Mouse (Mus musculus): ENCODE results near the gene Mrpl23.
A peak's percentile ranks its signal among the peaks of the same experiment; 100 is the strongest.

The Mrpl23 gene

DNA sequence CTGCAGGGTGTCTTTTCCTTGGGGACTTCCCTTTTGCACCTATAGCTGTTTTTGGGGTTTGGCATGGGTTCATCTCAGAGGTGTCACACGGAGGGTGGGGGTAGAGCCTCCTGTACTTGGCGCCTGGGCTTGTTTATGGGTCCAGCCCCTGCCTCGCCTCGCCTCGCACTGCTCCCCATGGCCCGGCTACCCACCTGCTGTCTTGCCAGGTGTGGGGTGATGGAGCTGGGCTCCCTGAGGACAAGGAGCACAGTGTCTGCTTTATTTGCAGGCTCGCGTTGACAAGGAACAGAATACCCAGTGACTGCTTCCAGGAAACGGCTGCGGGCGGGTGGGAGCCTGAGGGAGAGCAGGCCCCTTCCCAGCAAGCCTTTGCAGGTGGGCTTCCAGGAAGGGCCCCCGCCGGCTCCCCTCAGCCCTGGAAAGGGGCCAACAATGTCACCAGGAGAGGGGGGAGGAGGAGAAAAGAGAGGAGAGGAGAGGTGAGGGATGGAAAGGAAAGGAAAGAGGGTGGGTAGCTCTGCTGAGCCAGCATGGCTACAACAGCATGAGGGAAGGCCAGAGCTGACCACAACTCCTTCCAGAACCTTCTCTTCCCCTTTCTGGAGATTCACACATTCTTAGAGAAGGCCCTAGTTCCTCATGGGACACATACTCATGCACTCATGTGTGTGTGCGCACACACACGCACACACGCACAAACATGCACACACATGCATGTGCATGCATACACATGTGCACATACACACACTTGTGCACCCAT, 39.2 kb downstream of the Mrpl23 start:
- no peak for ATAC-seq (ENCODE audit: insufficient number of reproducible peaks, low FRiP score, low TSS enrichment)

DNA sequence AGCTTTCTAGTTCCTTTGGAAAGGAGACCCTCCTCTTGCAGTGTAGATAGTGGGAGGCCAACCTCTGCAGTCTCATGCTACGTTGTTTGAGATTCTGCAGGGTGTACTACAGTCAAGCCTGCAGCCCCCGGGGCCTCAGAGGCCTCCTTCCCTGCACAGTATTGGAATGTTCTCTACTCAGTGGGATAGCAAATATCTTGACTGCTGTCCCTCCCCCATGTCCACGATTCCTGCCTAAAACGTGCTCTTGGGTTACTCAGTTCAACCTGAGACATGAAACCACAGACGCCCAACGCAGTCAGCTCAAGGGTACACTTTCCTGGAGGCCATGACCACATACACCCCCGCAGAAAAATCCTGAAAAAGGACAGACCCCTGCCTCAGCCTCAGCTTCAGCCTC, 39.9 kb downstream of the Mrpl23 start:
- no peak for ATAC-seq (ENCODE audit: insufficient number of reproducible peaks, low FRiP score, low TSS enrichment)

DNA sequence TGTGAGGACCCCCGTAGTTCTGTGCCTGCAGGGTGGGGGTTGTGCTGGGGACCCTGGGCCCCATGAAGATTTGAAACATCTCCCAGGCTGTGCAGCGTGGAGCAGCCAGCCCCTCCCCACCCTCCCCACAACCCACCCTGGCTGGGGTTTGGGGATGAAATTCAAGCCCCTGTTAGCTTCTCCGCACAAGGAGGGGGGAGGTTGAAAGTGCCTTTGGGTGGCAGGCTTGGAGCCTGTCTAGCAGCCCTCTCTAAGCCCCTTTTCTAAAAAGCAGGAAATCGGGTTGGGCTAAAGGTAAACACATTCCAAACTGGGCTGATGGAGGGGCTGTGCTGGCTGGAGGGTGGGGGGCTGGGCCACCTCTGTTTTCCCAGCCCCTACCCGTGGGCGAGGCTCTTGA, 40.5 kb downstream of the Mrpl23 start:
- ATAC-seq (ENCODE audit: insufficient number of reproducible peaks, low FRiP score, low TSS enrichment), result no peak

DNA sequence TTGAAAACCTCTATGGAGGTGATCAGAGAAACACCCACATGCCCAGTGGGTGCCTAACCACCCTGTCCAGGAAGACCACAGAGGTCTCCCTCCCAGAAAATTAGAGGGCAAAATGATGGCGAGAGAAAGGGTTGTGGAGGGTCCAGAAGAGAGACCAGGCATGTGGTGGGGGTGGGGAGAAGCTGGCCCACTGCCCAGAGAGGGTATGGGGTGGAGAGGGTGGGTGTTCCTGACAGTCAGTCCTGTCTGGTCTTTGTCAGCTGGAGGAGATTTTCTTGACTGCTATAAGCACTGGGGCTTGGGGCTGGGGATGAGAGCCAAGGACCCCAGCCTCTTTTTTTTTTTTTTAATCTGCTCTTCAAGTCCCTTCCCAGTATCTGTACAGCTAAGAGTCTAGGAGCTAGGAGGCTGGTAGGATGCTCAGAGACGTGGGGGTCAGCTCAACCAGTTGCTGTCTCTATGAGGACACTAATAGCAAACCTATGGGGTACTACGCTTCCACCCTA, 41.7 kb downstream of the Mrpl23 start:
- no peak for ATAC-seq (ENCODE audit: insufficient number of reproducible peaks, low FRiP score, low TSS enrichment)

DNA sequence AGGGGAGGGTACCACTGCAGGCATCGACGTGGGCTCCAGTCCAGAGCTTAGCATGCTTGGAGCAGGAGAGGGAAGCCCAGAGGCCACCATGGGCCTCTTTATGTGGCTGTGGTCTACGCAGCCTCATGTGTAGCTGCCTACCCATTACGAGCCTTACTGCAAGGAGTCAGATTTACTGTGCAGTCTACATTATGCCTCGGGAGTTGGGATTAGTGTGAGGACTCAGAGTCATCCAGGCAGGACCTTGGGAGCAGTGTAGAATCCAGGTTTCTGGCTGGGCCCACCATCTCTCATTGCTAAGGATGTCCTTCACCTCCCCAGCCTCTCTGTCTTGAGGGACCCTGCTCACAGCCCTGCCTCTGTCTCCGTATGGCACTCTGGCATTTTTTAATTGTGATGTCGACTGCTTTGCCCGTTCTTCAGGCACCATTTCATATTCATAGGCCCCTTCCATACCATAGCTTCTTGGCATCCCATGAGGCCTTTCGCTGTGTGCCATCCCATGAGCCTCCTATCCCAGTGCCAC, 42.4 kb downstream of the Mrpl23 start:
- no peak for ATAC-seq (ENCODE audit: insufficient number of reproducible peaks, low FRiP score, low TSS enrichment)

DNA sequence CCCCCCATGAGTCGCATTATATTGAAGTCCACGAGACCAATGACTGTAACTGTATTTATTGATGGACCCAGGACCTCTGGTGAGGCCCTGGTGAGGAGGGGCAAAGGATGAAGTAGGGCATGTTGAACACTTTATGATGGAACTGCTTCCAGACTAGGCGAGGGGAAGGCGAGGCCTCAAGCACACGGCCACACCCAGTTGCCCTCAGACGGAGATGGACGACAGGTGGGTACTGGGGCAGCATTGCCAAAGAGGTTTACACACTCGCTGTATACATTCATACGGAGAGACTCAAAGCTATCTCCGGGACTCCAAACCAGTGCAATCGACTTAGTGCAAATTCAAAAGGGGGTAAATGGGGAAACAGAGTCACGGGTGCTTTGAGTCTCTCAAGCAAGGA, 43.0 kb downstream of the Mrpl23 start:
- ATAC-seq (ENCODE audit: insufficient number of reproducible peaks, low FRiP score, low TSS enrichment), result no peak

DNA sequence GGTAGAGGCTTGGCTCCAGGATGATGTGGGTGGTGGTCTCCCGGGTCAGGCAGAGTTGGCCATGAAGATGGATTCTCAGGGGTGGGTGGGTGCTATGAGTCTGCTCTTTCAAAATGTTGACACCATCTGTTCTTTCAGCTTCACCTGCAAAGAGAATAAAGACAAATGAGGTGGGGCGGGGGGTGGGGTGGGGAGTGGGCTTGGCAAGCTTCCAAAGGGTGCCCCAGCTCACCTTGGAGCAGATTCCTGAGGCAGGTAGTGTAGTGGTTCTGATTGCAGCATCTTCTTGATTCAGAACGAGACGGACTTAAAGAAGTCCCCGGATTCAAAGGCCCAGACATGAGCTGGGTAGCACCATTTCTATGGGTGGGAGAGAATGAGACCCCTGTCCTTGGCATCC, 43.5 kb downstream of the Mrpl23 start:
- ATAC-seq (ENCODE audit: insufficient number of reproducible peaks, low FRiP score, low TSS enrichment), result no peak

DNA sequence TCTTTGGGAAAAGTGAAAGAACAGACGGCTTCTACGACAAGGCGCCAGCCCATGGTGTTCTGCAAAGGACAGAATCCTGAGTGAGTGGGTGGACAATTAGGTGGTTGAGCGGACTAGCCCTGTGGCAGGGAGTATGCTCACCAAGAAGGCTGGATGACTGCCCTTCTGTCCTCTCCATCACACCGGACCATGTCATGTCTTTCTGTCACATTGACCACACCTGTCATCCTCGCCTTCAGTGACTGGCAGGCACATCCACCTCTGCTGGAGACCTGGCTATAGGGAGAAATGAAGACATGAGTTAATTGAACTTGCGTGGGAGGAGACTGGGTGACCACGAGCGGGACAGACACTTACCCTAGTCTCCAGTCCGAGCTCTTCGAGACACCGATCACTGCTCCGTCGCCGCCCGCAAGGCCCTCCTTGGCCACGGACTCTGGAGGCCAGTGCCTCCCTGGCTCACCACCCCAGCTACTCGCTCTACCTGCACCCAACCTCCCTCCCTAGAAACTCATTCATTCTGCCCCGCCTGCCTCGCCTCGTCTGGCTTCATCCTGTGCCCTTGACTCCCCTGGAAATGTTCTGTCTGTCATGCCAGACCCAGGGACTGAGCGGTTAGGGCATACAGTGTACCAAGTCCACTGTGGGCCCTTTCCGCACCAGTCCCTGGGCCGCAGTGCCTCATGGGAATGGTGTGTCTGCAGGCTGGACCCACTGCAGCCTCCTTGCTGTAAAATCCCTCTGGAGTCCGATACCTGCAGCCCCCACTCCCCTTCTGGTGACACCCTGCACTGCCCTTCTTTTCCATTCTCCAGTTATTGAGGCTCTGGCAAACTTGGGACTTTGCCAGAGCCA, 44.2 kb downstream of the Mrpl23 start:
- no peak for ATAC-seq (ENCODE audit: insufficient number of reproducible peaks, low FRiP score, low TSS enrichment)

DNA sequence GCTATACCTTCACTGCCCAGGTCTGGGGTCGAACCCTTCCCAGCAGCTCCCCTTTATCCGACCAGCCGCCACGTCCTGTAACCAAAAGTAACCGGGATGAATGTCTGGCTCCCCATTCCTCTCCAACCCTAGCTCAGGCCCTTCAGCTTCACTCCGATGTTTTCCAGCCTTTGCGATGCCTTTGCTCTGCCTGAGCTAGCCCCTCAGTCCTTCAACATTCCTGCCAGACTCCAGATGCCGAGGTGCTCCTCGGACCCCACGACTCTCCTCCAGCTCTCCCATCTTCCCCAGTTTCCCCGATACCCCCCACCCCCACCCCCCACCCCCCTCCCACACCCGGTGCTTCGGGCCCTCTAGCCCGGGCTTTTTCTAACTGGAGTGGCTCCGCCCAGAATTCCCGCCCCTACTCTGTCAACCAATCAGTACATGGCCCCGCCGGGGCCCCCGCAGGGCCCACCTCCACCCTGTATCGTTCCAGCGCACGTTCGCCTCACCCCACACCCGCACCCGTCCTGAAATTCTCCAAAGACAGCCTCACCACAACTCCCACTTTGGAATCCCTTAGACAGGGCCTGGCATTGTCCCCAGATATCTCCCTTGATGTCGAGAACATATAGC, 45.4 kb downstream of the Mrpl23 start:
- ATAC-seq (ENCODE audit: insufficient number of reproducible peaks, low FRiP score, low TSS enrichment), result no peak

DNA sequence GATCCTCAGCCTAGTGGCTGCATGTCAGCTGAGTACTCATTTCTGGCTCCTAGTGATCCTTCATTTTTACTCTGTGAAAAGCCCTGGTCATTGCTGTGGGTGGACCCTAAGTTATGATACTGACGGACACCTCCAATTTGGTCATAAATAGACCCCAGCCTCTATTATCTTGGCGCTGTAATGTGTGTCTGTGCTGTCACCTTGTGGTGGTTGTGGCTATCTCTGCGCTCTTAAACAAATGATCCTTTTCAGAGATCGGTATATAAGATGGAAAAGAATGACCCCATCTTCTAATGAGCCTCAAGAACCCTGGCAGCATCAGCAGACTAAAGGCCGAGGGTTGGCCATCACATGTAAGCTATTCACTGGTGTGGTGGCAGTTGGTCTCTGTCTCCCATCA, 46.6 kb downstream of the Mrpl23 start:
- ATAC-seq (ENCODE audit: insufficient number of reproducible peaks, low FRiP score, low TSS enrichment), result no peak

DNA sequence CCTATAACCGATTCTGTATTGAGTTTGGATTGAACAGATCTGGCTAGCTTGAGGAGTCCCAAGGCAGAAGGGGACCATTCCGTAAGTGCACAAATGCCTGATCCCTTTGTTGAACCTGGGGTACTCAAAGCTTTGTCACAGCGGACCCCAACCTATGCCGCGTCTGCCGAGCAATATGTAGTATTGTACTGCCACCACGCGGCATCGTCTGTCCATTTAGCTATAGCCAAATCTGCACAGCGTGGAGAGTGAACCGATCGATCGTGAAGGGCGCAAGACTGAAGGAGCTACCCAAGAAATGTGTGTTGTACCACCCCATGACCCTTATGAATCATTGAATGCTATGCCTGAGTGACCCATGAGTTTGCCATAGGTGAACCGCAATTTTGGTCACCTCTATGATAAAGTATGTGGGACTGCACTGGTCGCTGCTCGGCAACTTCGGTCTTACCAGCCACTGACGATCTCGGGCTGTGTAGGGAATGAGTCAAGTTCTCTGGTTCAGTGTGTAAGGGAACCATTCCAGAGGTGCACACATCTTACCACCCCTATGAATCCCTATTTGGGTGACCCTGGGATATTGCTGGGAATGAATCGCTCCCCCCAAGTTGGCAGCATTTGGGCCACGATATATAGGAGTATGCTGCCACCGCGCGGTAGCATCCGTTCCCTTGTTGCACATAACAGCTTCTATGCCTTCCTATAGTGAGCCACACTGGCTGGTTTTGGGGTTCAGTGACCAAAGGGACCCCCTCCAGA, 47.8 kb downstream of the Mrpl23 start:
- ATAC-seq (ENCODE audit: insufficient number of reproducible peaks, low FRiP score, low TSS enrichment), result no peak; the same call in 1 of the 2 replicates

DNA sequence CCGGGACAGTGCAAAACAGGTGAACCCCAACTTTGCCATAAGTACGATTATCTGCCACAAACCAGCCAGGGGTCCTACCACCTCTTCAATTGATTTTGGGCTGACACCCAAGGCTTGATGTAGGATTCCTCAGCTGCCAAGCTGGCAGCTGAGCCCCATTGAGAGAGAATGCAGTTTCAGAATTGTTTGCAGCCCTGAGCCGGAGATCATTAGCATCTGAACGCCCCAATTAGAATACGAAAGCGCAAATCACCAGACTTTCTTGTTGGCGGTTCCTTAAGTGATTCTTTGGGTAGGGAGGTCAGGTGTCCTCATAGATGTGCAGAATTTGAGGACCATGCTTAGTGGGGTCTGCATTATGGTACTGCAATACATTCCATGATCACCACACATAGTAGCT, 48.7 kb downstream of the Mrpl23 start:
- ATAC-seq (ENCODE audit: insufficient number of reproducible peaks, low FRiP score, low TSS enrichment), result no peak

DNA sequence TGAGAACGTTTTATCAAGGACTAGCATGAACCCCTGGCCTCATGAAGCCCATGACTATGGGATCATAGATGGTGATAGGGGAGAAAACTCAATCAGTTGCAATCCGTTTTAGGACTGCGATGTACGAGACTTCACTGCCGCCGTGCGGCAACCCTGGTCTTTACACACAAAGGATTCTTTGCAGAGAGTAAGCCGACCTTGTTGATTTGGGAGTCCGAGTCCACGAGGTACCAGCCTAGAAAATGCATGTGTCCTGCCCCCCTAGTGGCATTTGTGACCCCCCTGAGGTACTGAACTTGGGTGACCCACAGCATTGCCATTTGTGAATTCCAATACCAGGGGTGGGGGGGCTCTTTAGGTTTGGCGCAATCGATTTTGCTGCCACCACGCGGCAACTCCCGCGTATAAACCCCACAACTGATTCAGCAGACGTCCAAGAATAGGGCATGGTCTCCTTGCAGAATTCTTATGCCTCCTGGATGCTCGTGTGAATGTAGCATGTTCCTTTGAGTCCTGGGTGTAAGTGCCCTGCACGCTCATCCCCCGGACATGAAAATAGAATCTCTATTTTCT, 49.3 kb downstream of the Mrpl23 start:
- ATAC-seq (ENCODE audit: insufficient number of reproducible peaks, low FRiP score, low TSS enrichment), result 0 out of 2 replicates have a peak, but pooled peaks have one; percentile 34

DNA sequence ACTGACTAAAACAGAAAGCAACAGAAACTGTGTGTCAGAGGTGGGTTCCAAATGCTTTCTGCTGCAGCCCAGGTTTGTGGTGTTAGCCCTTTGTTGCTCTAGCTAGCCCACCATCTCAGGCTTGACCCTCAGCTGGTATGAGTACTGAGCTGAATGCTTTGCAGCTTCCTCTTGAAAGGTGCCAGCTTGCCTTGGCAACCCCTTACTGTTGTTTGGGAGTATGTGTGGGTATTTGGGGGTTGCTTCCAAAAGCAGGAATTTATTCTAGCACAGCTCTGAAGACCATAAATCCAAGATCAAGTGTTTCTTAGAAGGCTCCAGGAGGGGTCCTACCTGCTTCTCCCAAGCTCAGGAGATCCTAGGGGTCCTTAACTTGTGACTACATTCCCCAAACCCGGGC, 52.4 kb downstream of the Mrpl23 start:
- ATAC-seq (ENCODE audit: insufficient number of reproducible peaks, low FRiP score, low TSS enrichment), result no peak

DNA sequence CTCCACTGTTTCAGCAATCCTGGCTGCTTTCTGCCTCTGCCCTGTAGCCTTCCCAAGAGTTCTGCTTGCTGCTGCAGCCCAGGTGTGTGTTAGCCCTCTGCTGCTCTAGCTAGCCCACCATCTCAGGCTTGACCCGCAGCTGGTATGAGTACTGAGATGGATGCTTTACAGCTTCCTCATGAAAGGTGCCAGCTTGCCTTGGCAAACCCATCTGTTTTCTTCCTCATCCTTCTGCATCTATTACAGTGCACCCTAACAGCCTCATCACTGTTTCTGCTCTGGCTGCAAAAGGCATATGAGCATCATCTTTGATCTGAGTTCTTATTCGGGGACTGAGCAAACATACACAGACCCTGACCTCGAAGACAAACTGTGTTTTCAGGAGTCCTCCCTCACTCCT, 53.4 kb downstream of the Mrpl23 start:
- no peak for ATAC-seq (ENCODE audit: insufficient number of reproducible peaks, low FRiP score, low TSS enrichment)

DNA sequence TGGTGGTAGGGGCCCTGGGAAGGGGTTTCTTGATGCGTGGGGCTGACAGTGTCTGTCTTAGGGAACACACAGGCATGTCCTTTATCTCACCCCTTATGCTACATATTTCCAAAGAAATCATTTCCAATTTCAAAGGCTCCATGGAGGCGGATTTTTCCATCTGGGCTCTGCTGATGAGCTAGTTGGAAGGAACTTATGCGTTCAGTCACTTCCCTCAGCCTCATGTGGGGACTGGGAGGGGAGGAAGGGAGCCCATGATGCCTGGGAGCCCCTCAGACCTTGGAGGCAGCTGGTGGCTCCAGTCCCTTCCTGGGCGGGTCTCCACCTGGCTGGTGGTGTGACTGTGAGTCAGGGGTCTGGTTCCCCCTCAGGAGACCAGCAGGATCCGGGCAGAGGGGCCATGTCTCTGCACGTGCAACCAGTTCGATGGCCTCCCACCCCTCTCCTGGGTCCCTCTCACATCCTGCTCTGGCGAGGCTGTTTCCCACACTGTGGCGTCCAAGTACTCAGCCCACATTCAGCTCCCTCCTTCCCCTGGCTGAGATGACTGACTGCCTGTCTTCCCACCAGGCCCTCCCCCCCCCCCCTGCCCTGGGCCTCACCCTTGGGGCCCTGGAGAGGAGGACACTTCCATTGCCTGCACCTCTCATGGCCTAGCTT, 55.9 kb downstream of the Mrpl23 start:
- no peak for ATAC-seq (ENCODE audit: insufficient number of reproducible peaks, low FRiP score, low TSS enrichment)

Measured in cerebellum, adult (tissue).